Mouse (Mus musculus) common myeloid progenitor, adult 5-6 weeks (primary cell): Measurements from ENCODE around the gene Atl1. TPM values are rescaled to one million over a fixed set of nuclear protein-coding genes. Genes with fewer than 3 reads are reported as not detected.

Experiments
- ATAC-seq: replicated peaks from 2 replicates; pipeline ENCODE4 v1.8.0; 2016; ENCODE audit warnings: low read depth, mild to moderate bottlenecking, moderate TSS enrichment, inconsistent platforms; ENCODE audit not compliant: poor library complexity, severe bottlenecking
- total RNA-seq: library from RNA; stranded (forward); fragments of 200-1000, 187-1606 nt; gene quantifications from 2 replicates; pipeline ENCODE4 v1.2.3, GENCODE M21; 2017

The Atl1 gene
- total RNA-seq, 1 experiment from 2014 or later = 1.6 TPM

GRCm38 (mm10) chr12:69881198-69881905 lies 11.1 kb upstream of the Atl1 start:
- ATAC-seq = no peak

GRCm38 (mm10) chr12:69884053-69884452 lies 8.4 kb upstream of the Atl1 start:
- no peak for ATAC-seq

- ATAC-seq = no peak
Observed at GRCm38 (mm10) chr12:69885170-69885923, 7.1 kb upstream of the Atl1 start.

- no peak for ATAC-seq
Observed at GRCm38 (mm10) chr12:69887776-69888175, 4.6 kb upstream of the Atl1 start.

GRCm38 (mm10) chr12:69888345-69888744 lies 4.1 kb upstream of the Atl1 start:
- ATAC-seq = no peak

- ATAC-seq = no peak
Observed at GRCm38 (mm10) chr12:69890051-69890450, 2.4 kb upstream of the Atl1 start.

- ATAC-seq = no peak
Observed at GRCm38 (mm10) chr12:69890476-69890875, 1.9 kb upstream of the Atl1 start.

- ATAC-seq = no peak
Observed at GRCm38 (mm10) chr12:69891721-69892120, 693 bp upstream of the Atl1 start.

GRCm38 (mm10) chr12:69893927-69894326 lies 1.5 kb downstream of the Atl1 start:
- ATAC-seq = no peak

- ATAC-seq = no peak
Observed at GRCm38 (mm10) chr12:69895046-69895445, 2.6 kb downstream of the Atl1 start.

GRCm38 (mm10) chr12:69898119-69898518 lies 5.7 kb downstream of the Atl1 start:
- no peak for ATAC-seq

GRCm38 (mm10) chr12:69904991-69905390 lies 12.6 kb downstream of the Atl1 start:
- ATAC-seq = no peak

- ATAC-seq = peak; percentile 81
Observed at GRCm38 (mm10) chr12:69907667-69908510, 15.5 kb downstream of the Atl1 start.

GRCm38 (mm10) chr12:69908511-69908900 lies 16.1 kb downstream of the Atl1 start:
- no peak; the same call in 1 of the 2 replicates for ATAC-seq

GRCm38 (mm10) chr12:69911906-69912305 lies 19.5 kb downstream of the Atl1 start:
- ATAC-seq = no peak

GRCm38 (mm10) chr12:69912737-69913136 lies 20.3 kb downstream of the Atl1 start:
- 0 out of 2 replicates have a peak, but pooled peaks have one; percentile 32 for ATAC-seq

GRCm38 (mm10) chr12:69917870-69918269 lies 25.5 kb downstream of the Atl1 start:
- no peak for ATAC-seq

- ATAC-seq = no peak
Observed at GRCm38 (mm10) chr12:69922099-69922498, 29.7 kb downstream of the Atl1 start.

- no peak for ATAC-seq
Observed at GRCm38 (mm10) chr12:69923128-69923527, 30.7 kb downstream of the Atl1 start.

GRCm38 (mm10) chr12:69923603-69924002 lies 31.2 kb downstream of the Atl1 start:
- ATAC-seq = 0 out of 2 replicates have a peak, but pooled peaks have one; percentile 36
